Comparison of ENCODE assay signal across 21 mouse cellular contexts in genomic region chr17:48051638-48052337, GRCm38 (mm10). TPM values are rescaled to one million over a fixed set of nuclear protein-coding genes. Genes with fewer than 3 reads are reported as not detected.
DNase-seq lines count a peak whose midpoint lies in the region; ATAC-seq and TF ChIP-seq lines count a peak whose summit lies in the region.
"Had no signal": no experiment of that assay in that cellular context is flagged by ENCODE, and none has a peak within 500 bp of the region (broad histone marks: within the 10 kb centered on the region; RNA-seq: fewer than 3 reads in every experiment).

No protein-coding gene starts in this region.

- 0 out of 2 replicates have a peak overlapping the region, but pooled peaks have one; percentile 14 for H3K27ac ChIP-seq in forebrain, embryonic 16.5 days (ENCODE audit: low read length)
- no peak overlapping the region for H3K27ac ChIP-seq in forebrain, postnatal 0 days (ENCODE audit: low read depth, low read length)
- H3K27ac ChIP-seq in small intestine, adult 2 months (ENCODE audit: insufficient read depth, low read depth, low read length) = no peak overlapping the region
- H3K27ac ChIP-seq: embryonic facial prominence, embryonic 10.5 days; neural tube, embryonic 15.5 days had no signal

- DNase-seq in forebrain, postnatal 0 days = no peak
- DNase-seq in lung, adult 2 months = peak; percentile 64
- no peak for DNase-seq in retina, embryonic 14.5 days (ENCODE audit: low spot score)
- DNase-seq in retina, postnatal 1 day = no peak
- no peak for DNase-seq in testis, postnatal 14 days (ENCODE audit: low spot score)
- DNase-seq: adrenal gland, postnatal 10 days; cerebellum, adult 9-11 months; kidney, postnatal 4 days had no signal

- no peak overlapping the region for H3K4me3 ChIP-seq in forebrain, embryonic 16.5 days (replicated peaks; ENCODE audit: low read length)
- H3K4me3 ChIP-seq in forebrain, postnatal 0 days (ENCODE audit: low read depth, low read length) = no peak overlapping the region
- H3K4me3 ChIP-seq in lung, adult 2 months (replicated peaks; ENCODE audit: extremely low read depth, low read depth, low read length) = no peak overlapping the region
- no peak overlapping the region for H3K4me3 ChIP-seq in small intestine, adult 2 months (ENCODE audit: low read depth, low read length)
- H3K4me3 ChIP-seq: embryonic facial prominence, embryonic 10.5 days; neural tube, embryonic 15.5 days had no signal

- no peak overlapping the region for H3K4me2 ChIP-seq in forebrain, embryonic 16.5 days (ENCODE audit: low read length)
- no peak overlapping the region for H3K4me2 ChIP-seq in forebrain, postnatal 0 days (ENCODE audit: low read depth)
- H3K4me2 ChIP-seq: heart, embryonic 11.5 days; neural tube, embryonic 15.5 days had no signal

- TF ChIP-seq POLR2A in lung, adult 2 months (IDR thresholded peaks at IDR 0.05; ENCODE audit: borderline replicate concordance, extremely low read depth, low read depth, low read length) = no peak
- TF ChIP-seq POLR2A in small intestine, adult 2 months (IDR thresholded peaks at IDR 0.05; ENCODE audit: low read depth, low read length) = no peak

- ATAC-seq in forebrain, embryonic 16.5 days = no peak
- no peak for ATAC-seq in forebrain, postnatal 0 days
- peak; percentile 53 for ATAC-seq in granulocyte monocyte progenitor cell, adult 5-6 weeks (replicated peaks; ENCODE audit: poor library complexity, severe bottlenecking)
- ATAC-seq: inflammation-experienced regulatory T-cells, adult 6 months had no signal

- peaks cover 13% of the 10 kb centered on the region for H3K4me1 ChIP-seq in forebrain, embryonic 16.5 days (replicated peaks; ENCODE audit: control insufficient read depth, insufficient read depth, low read length)
- H3K4me1 ChIP-seq in forebrain, postnatal 0 days (ENCODE audit: insufficient read depth) = 0 out of 2 replicates have a peak, but pooled peaks cover 9% of the 10 kb centered on the region
- no peaks in the 10 kb centered on the region for H3K4me1 ChIP-seq in lung, adult 2 months (ENCODE audit: control insufficient read depth, insufficient read depth, low read length)
- H3K4me1 ChIP-seq in small intestine, adult 2 months (ENCODE audit: control insufficient read depth, insufficient read depth, insufficient read length, low read length) = peaks cover 11% of the 10 kb centered on the region

- no peak overlapping the region for H3K9ac ChIP-seq in forebrain, embryonic 16.5 days (replicated peaks; ENCODE audit: low read depth, low read length)
- H3K9ac ChIP-seq in forebrain, postnatal 0 days = no peak overlapping the region
- H3K9ac ChIP-seq: neural tube, embryonic 15.5 days had no signal

- H3K9me3 ChIP-seq in forebrain, embryonic 16.5 days (ENCODE audit: control insufficient read depth, low read length) = no peaks in the 10 kb centered on the region
- no peaks in the 10 kb centered on the region for H3K9me3 ChIP-seq in forebrain, postnatal 0 days (ENCODE audit: low read length)
- H3K9me3 ChIP-seq: embryonic facial prominence, embryonic 10.5 days; neural tube, embryonic 15.5 days had no signal

- no peaks in the 10 kb centered on the region for H3K36me3 ChIP-seq in forebrain, embryonic 16.5 days (ENCODE audit: control insufficient read depth, insufficient read depth)
- H3K36me3 ChIP-seq in forebrain, postnatal 0 days (ENCODE audit: insufficient read depth) = no peaks in the 10 kb centered on the region
- H3K36me3 ChIP-seq in small intestine, adult 2 months (ENCODE audit: control insufficient read depth, insufficient read depth, low read length) = no peaks in the 10 kb centered on the region
- H3K36me3 ChIP-seq: embryonic facial prominence, embryonic 10.5 days; G1E; neural tube, embryonic 15.5 days had no signal

- TF ChIP-seq CTCF in forebrain, postnatal 0 days (IDR thresholded peaks at IDR 0.05; ENCODE audit: low read depth) = no peak
- TF ChIP-seq CTCF in lung, adult 2 months (IDR thresholded peaks at IDR 0.05; ENCODE audit: insufficient read depth, low read length) = peak; percentile 28; the same call in 1 of the 2 replicates
- TF ChIP-seq CTCF in small intestine, adult 2 months (IDR thresholded peaks at IDR 0.05; ENCODE audit: extremely low read depth, insufficient read length, insufficient replicate concordance, low read depth, low read length) = peak; percentile 27; the same call in 1 of the 2 replicates

- WGBS in forebrain, embryonic 16.5 days = 78% methylated on average over 5 of the region's 5 CpGs
- WGBS in forebrain, postnatal 0 days = 80% methylated on average over 5 of the region's 5 CpGs
- WGBS in lung, adult 2 months = 38% methylated on average over 5 of the region's 5 CpGs
- 22% methylated on average over 5 of the region's 5 CpGs for WGBS in small intestine, adult 2 months

- H3K27me3 ChIP-seq in forebrain, embryonic 16.5 days (replicated peaks; ENCODE audit: control insufficient read depth, insufficient read depth, low read length) = 0 out of 2 replicates have a peak, but pooled peaks cover 3% of the 10 kb centered on the region
- no peaks in the 10 kb centered on the region for H3K27me3 ChIP-seq in forebrain, postnatal 0 days (ENCODE audit: insufficient read depth, low read length)
- no peaks in the 10 kb centered on the region for H3K27me3 ChIP-seq in small intestine, adult 2 months (ENCODE audit: control insufficient read depth, insufficient read depth, low read length)

RNA-seq across cellular contexts. Expression of gene 1700122O11Rik, which starts 13.7 kb away (rescaled TPM):
- polyA plus RNA-seq in forebrain, embryonic 16.5 days (2015; fragmentation: Nextera tagmentation; extraction: Ambion mirVana) = not detected in 2 replicates
- total RNA-seq in forebrain, postnatal 0 days (2014; rRNA removed) = not detected in 2 replicates
- not detected in 2 replicates for polyA plus RNA-seq in forebrain, postnatal 0 days (2015; fragmentation: Nextera tagmentation; extraction: Ambion mirVana)
- not detected in 2 replicates for total RNA-seq in granulocyte monocyte progenitor cell, adult 5-6 weeks (2014; fragmentation: Nextera tagmentation)
- not detected in 2 replicates for total RNA-seq in granulocyte monocyte progenitor cell, adult 5-6 weeks (2017)
- not detected in 2 replicates for polyA plus RNA-seq in lung, adult 2 months (2012; rRNA removed)
- polyA plus RNA-seq in small intestine, adult 2 months (2012; rRNA removed) = not detected in 2 replicates
- total RNA-seq: adrenal gland, postnatal 10 days; G1E; gastrocnemius, adult 18-20 months; hematopoietic stem cell, adult 5-6 weeks; megakaryocyte-erythroid progenitor cell, adult 5-6 weeks; monocyte, adult 5-6 weeks had no signal
- polyA plus RNA-seq: embryonic facial prominence, embryonic 10.5 days; G1E; heart, embryonic 11.5 days; inflammation-experienced regulatory T-cells, adult 6 months; limb, embryonic 11.5 days; neural tube, embryonic 15.5 days had no signal

RNA-seq across cellular contexts. Expression of gene 1700067P10Rik, which starts 37.3 kb away (rescaled TPM):
- polyA plus RNA-seq in forebrain, embryonic 16.5 days (2015; fragmentation: Nextera tagmentation; extraction: Ambion mirVana) = not detected in 2 replicates
- total RNA-seq in forebrain, postnatal 0 days (2014; rRNA removed) = not detected in 2 replicates
- polyA plus RNA-seq in forebrain, postnatal 0 days (2015; fragmentation: Nextera tagmentation; extraction: Ambion mirVana) = not detected in 2 replicates
- not detected in 2 replicates for total RNA-seq in granulocyte monocyte progenitor cell, adult 5-6 weeks (2014; fragmentation: Nextera tagmentation)
- not detected in 2 replicates for total RNA-seq in granulocyte monocyte progenitor cell, adult 5-6 weeks (2017)
- not detected in 2 replicates for polyA plus RNA-seq in lung, adult 2 months (2012; rRNA removed)
- not detected in 2 replicates for polyA plus RNA-seq in small intestine, adult 2 months (2012; rRNA removed)
- total RNA-seq: adrenal gland, postnatal 10 days; gastrocnemius, adult 18-20 months; hematopoietic stem cell, adult 5-6 weeks; megakaryocyte-erythroid progenitor cell, adult 5-6 weeks; monocyte, adult 5-6 weeks had no signal
- polyA plus RNA-seq: embryonic facial prominence, embryonic 10.5 days; G1E; heart, embryonic 11.5 days; inflammation-experienced regulatory T-cells, adult 6 months; limb, embryonic 11.5 days; neural tube, embryonic 15.5 days had no signal
